Mouse (Mus musculus) kidney, postnatal 0 days (tissue): ENCODE results near the gene Orc2. TPM values are rescaled to one million over a fixed set of nuclear protein-coding genes. Genes with fewer than 3 reads are reported as not detected.
A peak's percentile ranks its signal among the peaks of the same experiment; 100 is the strongest.

Experiments used
- ATAC-seq: fragments of 200-750 bp; cut with Nextera tagmentation; replicated peaks from 2 replicates; pipeline ENCODE4 v1.8.0; 2017; ENCODE audit warnings: low read depth, moderate number of reproducible peaks, moderate TSS enrichment, moderate library complexity; ENCODE audit not compliant: low FRiP score
- DNase-seq: peaks from one replicate; pipeline ENCODE4 v3.0.0-alpha.2; 2016; ENCODE audit warnings: low spot score
- H3K27ac ChIP-seq: fragments of 300-500 bp; sonication (generic); 2 replicates; pipeline ENCODE4 v1.5.1; 2014; ENCODE audit warnings: mild to moderate bottlenecking
- H3K27me3 ChIP-seq: fragments of 300-500 bp; sonication (generic); 2 replicates; pipeline ENCODE4 v1.6.1; 2014; ENCODE audit warnings: low read length, mixed read lengths; ENCODE audit not compliant: insufficient read depth
- H3K36me3 ChIP-seq: fragments of 300-500 bp; sonication (generic); 2 replicates; pipeline ENCODE4 v1.6.1; 2014; ENCODE audit warnings: low read length, mixed read lengths; ENCODE audit not compliant: insufficient read depth
- H3K4me1 ChIP-seq: fragments of 300-500 bp; sonication (generic); replicated peaks from 2 replicates; pipeline ENCODE4 v1.6.1; 2014; ENCODE audit warnings: antibody characterized with exemption, low read length, mixed read lengths; ENCODE audit not compliant: insufficient read depth
- H3K4me2 ChIP-seq: fragments of 300-500 bp; sonication (generic); 2 replicates; pipeline ENCODE4 v1.6.1; 2014; ENCODE audit warnings: mild to moderate bottlenecking, low read length, moderate library complexity, mixed read lengths
- H3K4me3 ChIP-seq: fragments of 300-500 bp; sonication (generic); replicated peaks from 2 replicates; pipeline ENCODE4 v1.5.1; 2014; ENCODE audit warnings: low read depth, low read length
- H3K9ac ChIP-seq: fragments of 300-500 bp; sonication (generic); 2 replicates; pipeline ENCODE4 v1.6.1; 2014; ENCODE audit warnings: low read depth, low read length
- H3K9me3 ChIP-seq: fragments of 300-500 bp; sonication (generic); replicated peaks from 2 replicates; pipeline ENCODE4 v1.6.1; 2016; ENCODE audit warnings: low read length, inconsistent platforms, mixed read lengths
- CTCF ChIP-seq: IDR thresholded peaks from 2 replicates; pipeline ENCODE4 v1.5.1; 2016; ENCODE audit warnings: antibody characterized with exemption, low read depth, mild to moderate bottlenecking, moderate library complexity
- WGBS: fragments of 180-500 bp; shearing (Covaris S2); extraction: QIAGEN DNeasy Blood & Tissue Kit; methylation state at CpG from one replicate; pipeline ENCODE4 v1.1.7; 2014; 5-methylcytosine and 5-hydroxymethylcytosine counted together
- polyA plus RNA-seq: library from polyadenylated mRNA; unstranded; fragments of >200 nt; fragmentation: Nextera tagmentation; extraction: Ambion mirVana; gene quantifications from 2 replicates; pipeline ENCODE4 v1.2.1, GENCODE M21; 2015

Gene Orc2
- 23.4 and 23.9 TPM in 2 replicates for polyA plus RNA-seq

DNA sequence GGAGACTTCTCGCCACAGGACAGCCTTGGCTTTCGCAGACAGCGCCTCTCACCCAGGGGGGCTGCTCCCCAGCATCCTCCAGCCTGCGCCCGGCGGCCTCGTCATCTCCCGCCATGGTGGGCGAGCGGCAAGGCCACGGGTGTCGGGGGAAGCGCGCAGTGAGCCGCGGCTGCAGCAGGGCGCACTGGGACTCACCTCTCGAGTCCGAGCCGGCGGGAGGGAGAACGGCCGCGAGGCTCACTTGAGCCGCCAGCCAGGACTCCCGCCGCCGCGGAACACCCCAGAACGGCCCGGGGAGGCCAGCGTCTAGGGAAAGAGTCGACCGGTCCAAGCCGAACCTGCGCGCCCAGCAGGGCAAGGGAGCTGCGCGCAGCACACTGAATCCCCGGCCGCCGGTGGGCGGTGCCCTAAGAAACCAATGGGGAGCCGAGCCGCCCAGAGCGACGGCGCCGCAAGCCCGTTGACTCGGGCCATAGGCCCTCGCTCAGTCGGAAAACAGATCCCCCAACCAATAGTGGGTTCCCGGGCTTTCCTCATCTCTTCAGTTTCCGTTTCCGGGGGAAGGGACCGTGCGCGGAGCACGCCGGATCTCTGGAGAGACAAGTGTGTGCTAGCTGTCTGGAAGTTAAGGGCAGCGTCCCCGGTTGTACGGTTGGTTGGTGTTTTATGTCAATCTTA is at the start of gene Orc2:
Gene Orc2, minus strand, starts transcription at position 533 of the 678 bp plus-strand sequence.
- Histone ChIP-seq H3K9ac (peak within 1 kb of the TSS; percentile 94), H3K36me3 (0 out of 2 replicates have a peak, but pooled peaks cover 3% of the 10 kb centered on the region), H3K27me3 (no peaks in the 10 kb centered on the region), H3K9me3 (peaks cover 14% of the 10 kb centered on the region), H3K27ac (peak within 1 kb of the TSS; percentile 85), H3K4me3 (peak within 1 kb of the TSS; percentile 86), H3K4me2 (peak within 1 kb of the TSS; percentile 65), H3K4me1 (peaks cover 6% of the 10 kb centered on the region; the same call in 1 of the 2 replicates)
- WGBS, result under 1% methylated on average over 64 of the region's 64 CpGs
- peak; percentile 98 for DNase-seq
- TF ChIP-seq CTCF, result no peak
- peak; percentile 99 for ATAC-seq

GRCm38 (mm10) chr1:58541386-58541785 is 36.5 kb upstream of the Orc2 start:
- H3K36me3 ChIP-seq, result peaks cover 22% of the 10 kb centered on the region; the same call in 1 of the 2 replicates
- no peak overlapping the region for H3K9ac ChIP-seq
- H3K4me3 ChIP-seq, result no peak overlapping the region
- ATAC-seq, result no peak
- no peaks in the 10 kb centered on the region for H3K9me3 ChIP-seq
- no peaks in the 10 kb centered on the region for H3K4me1 ChIP-seq
- H3K27ac ChIP-seq, result no peak overlapping the region
- no peak for TF ChIP-seq CTCF
- 92% methylated on average over 1 of the region's 1 CpGs for WGBS
- DNase-seq, result no peak
- no peak overlapping the region for H3K4me2 ChIP-seq
- no peaks in the 10 kb centered on the region for H3K27me3 ChIP-seq

DNA sequence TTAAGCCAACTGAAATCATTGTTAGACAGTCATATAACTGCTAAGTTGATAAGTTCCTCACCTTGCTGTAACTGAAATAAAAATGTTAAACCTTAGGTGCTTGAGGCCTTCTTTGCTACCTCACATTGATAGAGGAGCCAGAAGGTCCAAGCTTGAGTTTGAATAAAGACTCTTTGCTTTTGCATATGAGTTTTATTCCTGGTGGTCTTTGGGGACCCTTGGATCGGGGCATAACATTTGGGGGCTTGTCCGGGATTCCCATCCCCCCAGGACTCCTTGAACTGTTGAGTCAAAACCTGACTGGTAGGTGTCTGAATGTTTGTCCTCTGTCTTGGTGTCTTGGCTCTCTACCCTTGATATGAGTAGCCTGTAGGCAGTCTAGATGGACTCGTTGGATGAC is 2.3 kb upstream of the Orc2 start:
- Histone ChIP-seq H3K9ac (no peak overlapping the region), H3K4me1 (peaks cover 6% of the 10 kb centered on the region; the same call in 1 of the 2 replicates), H3K9me3 (peaks cover 14% of the 10 kb centered on the region), H3K4me3 (no peak overlapping the region), H3K27ac (no peak overlapping the region), H3K4me2 (no peak overlapping the region), H3K36me3 (no peaks in the 10 kb centered on the region), H3K27me3 (no peaks in the 10 kb centered on the region)
- TF ChIP-seq CTCF, result no peak
- WGBS, result 88% methylated on average over 3 of the region's 3 CpGs
- no peak for ATAC-seq
- no peak for DNase-seq

GRCm38 (mm10) chr1:58503793-58504370 is 1.0 kb downstream of the Orc2 start:
- H3K9ac ChIP-seq, result peak overlapping the region; percentile 94
- H3K4me2 ChIP-seq, result peak overlapping the region; percentile 65
- WGBS, result 23% methylated on average over 9 of the region's 9 CpGs
- peak overlapping the region; percentile 85; the same call in 1 of the 2 replicates for H3K27ac ChIP-seq
- ATAC-seq (peak; percentile 21; the same call in 1 of the 2 replicates), DNase-seq (no peak)
- H3K36me3 ChIP-seq, result 0 out of 2 replicates have a peak, but pooled peaks cover 6% of the 10 kb centered on the region
- H3K4me1 ChIP-seq, result peaks cover 6% of the 10 kb centered on the region; the same call in 1 of the 2 replicates
- no peak for TF ChIP-seq CTCF
- no peaks in the 10 kb centered on the region for H3K27me3 ChIP-seq
- peaks cover 14% of the 10 kb centered on the region for H3K9me3 ChIP-seq
- peak overlapping the region; percentile 86 for H3K4me3 ChIP-seq

DNA sequence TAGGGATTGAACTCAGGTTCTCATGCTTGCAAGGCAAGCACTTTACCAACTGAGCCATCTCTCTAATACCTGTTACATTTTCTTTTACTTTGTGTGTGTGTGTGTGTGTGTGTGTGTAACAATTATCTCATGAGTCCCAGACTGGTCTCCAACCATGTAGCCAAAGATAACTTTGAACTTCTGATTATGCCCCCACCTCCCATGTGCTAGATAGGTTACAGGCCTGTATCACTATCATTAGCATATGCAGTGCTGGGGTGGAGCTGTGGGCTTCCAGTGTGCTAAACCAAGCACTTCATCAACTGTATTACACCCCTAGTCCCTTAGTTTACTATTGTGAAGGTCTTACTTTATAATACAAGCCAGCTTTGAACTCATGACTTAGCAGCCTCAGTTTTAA is 1.8 kb downstream of the Orc2 start:
- DNase-seq (no peak), ATAC-seq (no peak)
- H3K27me3 ChIP-seq, result no peaks in the 10 kb centered on the region
- peaks cover 6% of the 10 kb centered on the region; the same call in 1 of the 2 replicates for H3K4me1 ChIP-seq
- no peak overlapping the region for H3K4me2 ChIP-seq
- H3K36me3 ChIP-seq, result 0 out of 2 replicates have a peak, but pooled peaks cover 6% of the 10 kb centered on the region
- no peak overlapping the region for H3K9ac ChIP-seq
- peaks cover 8% of the 10 kb centered on the region for H3K9me3 ChIP-seq
- TF ChIP-seq CTCF, result no peak
- no peak overlapping the region for H3K4me3 ChIP-seq
- no peak overlapping the region for H3K27ac ChIP-seq

DNA sequence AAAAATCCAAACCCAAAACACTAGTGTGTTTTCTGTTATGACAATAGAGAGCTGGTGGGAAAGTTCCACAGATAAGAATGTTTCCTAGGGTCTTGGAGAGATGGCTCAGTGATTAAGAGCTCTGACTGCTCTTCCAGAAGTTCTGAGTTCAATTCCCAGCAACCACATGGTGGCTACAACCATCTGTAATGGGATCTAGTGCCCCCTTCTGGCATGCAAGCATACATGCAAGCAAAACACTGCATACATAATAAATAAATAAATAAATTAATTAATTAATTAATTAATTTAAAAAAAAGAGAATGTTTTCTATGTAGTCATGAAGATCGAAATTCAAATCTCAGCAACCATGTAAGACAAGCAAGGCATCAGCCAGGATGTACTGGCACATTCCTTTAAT is 6.2 kb downstream of the Orc2 start:
- TF ChIP-seq CTCF, result peak; percentile 21; the same call in 1 of the 2 replicates
- peaks cover 16% of the 10 kb centered on the region for H3K36me3 ChIP-seq
- WGBS, result 93% methylated on average over 1 of the region's 1 CpGs

More for the DNA sequence above, 6.2 kb downstream of the Orc2 start:
- Histone ChIP-seq H3K4me2 (no peak overlapping the region), H3K9ac (no peak overlapping the region), H3K27ac (no peak overlapping the region), H3K4me3 (no peak overlapping the region), H3K4me1 (peaks cover 4% of the 10 kb centered on the region; the same call in 1 of the 2 replicates), H3K27me3 (no peaks in the 10 kb centered on the region), H3K9me3 (no peaks in the 10 kb centered on the region)
- no peak for ATAC-seq
- DNase-seq, result no peak
